Mouse (Mus musculus): ENCODE data around the gene Kcnk13.

The Kcnk13 gene

DNA sequence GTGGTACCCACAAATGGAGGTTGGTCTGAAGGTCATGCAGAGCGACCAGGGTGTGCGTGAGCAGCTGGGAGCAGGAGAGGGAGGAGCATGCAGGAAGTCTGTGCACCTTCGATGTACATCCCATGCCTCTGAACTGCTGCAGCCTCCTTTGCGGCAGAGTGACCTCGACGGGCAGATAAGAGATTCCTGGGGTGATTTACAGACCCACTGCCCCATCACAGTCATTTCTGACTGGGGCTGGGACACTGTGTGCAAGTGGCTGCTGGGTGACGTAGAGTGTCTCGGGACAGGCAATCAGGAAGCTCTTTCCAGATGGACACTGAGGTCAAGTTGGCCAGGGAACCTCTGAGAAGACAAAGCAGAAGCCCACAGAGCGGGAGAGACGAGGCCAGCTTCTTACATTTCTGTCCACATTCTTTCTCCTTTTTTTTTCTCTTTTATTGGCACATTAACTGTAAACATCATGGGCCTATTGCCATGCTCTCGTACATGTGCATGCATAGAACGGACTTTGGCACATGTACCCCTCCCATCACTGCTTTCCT, 59.6 kb downstream of the Kcnk13 start:
- no peak for DNase-seq

DNA sequence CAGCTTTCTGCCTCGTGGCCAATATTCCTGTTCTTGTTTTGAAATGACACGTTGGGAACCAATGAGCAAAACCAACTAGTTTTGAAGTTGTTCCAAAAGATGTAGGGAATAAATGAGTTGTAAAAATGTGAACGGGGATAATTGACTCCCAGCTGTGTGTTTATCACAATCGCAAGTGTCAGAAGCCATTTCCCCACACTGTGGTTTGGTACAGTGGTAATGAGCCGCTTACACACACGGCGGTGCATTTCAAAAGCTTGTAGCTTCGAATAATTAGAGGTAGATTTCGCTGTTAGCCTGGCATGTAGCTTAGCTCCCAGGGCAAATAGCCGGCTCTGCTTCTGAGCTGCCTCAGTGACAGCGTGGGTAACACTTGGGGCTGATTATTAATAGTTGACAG, 61.4 kb downstream of the Kcnk13 start:
- peak; percentile 20 for DNase-seq

DNA sequence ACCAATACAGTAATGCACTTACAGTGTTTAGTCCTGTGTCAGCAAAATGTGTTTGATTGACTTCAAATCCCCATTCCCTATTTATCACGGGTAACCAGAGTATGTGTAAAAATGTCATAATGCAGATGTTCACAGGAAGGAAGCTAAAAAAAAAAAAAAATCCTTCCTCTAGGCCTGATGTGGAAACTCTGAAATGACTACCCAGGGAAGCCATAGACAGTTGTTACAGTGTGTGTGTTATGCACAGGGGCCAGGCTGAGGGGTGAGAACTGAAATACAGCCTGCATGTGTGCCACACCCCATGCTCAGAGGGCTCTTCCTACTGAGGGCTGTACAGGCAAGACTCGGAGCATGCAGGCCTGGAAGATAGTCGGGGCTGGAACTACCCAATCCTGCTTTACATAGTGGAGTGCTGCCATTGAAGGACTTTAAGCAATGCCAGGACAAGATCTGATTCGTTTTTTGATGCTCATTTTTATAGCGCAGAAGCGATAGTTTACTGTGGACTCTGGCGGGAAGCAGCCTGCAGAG, 62.5 kb downstream of the Kcnk13 start:
- no peak for DNase-seq

DNA sequence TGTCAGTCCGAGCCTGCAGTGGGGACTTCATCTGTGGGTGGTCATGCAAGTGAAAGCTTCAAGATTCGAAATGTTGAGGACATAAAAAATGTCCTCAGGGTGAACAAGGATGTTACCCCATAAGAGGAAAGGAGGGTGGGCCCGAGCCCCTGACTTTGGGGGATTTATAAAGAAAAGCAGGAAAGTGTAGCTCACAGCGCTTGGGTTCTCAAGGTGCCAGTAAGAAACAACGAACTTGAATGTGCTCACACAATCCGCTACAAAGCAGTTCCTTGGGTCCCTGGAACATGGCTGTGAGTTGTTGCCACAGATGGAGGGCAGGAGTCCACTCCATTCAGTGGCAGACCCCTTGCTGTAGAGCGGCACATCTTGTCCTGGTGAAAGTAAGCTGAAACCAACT, 63.0 kb downstream of the Kcnk13 start:
- DNase-seq: no peak

DNA sequence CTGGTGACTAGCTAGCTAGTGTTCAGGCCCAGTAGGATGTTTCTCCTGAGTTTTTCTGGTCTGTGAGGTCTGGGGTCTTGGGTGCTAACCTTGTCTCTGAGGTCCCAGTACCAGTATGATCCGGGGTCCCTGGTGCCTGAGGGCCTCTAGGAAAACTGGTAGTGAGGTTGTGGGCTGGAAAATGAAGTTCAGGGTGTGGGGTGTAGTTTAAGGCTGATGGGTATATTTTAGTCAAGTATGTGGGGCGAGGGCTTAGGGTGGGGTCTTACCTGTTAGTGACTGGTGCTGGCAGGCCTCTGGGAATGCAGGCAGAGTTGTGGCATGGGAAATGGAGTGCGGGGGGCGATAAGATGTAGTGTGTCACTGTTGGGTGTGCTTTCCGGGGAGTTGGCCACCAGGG, 67.4 kb downstream of the Kcnk13 start:
- no peak for DNase-seq

DNA sequence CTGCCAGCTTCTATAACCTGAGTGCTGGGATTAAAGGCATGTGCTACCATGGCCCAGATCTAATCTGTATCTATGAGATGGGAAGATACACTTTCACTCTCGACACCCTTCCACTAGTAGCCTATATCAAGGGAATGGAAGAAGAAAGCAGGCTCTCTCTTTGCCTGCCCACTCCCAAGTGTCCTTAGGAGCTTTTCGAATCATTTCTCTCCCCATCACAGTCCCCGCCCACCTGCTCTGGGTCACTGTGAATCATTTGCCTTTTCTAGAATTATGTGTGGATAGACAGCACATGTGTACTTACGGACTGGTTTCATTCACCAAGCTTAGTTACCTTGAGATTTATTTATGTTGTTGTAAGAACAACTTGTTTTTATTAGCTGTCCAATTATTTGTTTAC, 68.2 kb downstream of the Kcnk13 start:
- no peak for DNase-seq

DNA sequence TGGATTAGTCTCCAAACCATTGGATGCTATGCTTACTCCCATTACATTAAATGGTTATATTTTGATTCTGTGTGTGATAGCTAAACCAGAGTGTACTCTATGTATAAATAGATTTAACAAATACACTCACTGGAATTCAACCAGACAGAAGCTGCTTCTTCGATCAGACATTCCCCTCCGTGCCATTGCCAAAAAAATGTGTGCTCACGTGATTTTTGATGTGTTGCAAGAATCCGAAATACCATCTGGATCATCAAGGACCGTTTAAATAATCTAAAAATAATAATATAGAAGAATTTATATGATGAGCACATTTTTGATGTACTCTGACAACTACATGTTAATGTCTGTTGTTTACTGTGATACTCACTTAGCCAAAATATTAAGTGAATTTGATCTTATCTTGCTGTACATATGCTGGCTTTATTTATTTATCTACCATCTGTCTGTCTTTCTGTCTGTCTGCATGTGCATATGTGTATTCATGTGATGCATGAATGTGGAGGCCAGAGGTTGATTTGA, 74.5 kb downstream of the Kcnk13 start:
- DNase-seq: no peak

DNA sequence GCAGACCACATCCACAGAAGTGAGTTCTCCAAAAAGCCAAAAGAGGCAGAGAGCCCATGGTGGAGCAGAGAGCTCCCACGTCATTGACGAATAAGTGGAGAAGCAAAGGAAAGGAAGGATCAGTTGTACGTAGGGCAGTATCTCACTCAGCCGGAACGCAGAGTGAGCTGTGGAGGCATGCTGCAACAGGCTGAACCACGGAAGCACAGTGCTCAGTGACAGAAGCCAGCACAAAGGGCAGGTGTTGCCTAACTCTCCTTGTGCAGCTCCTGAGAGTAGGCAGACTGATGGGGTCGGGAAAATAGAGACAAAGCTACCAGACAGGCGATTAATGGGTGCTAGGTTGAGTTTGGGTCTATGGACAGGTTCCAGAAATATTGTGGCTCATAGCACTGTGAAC, 77.8 kb downstream of the Kcnk13 start:
- no peak for DNase-seq

DNA sequence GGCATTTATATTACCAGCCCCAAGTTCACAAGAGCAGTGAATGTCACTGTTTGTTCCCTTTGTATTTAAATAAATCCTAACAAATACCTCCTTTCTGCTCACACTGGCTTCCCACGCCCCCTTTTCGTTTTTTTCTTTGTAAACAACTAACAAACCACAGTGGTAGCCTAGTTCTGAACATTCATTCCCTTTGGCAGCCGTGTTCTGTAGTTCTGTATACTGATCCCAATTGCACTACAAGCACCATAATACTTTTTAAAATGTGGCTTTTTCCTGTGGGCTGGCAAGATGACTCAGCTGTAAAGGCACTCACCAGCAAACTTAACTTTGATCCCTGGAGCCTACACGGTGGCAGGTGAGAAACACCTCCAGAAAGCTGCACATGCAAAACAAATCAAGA, 80.4 kb downstream of the Kcnk13 start:
- DNase-seq: no peak

DNA sequence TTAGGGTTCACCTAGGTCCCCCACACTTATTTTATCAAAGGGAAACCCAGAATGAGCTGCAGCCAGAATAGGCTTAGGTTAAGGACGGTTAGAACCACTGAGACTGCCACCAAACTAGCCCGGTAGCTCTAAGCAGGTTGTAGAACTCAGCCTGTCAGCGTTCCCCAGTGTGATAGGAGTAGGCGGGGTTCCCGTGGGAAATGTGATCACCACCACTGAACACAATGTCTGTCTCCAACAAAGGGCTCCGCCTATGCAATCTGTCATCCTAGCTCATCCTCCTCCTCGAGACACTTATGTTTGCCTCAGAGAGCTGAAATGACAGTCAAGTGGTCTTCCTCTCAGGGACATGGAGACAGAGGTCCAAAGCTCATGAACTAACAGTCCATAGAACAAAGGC, 86.3 kb downstream of the Kcnk13 start:
- no peak for DNase-seq

DNA sequence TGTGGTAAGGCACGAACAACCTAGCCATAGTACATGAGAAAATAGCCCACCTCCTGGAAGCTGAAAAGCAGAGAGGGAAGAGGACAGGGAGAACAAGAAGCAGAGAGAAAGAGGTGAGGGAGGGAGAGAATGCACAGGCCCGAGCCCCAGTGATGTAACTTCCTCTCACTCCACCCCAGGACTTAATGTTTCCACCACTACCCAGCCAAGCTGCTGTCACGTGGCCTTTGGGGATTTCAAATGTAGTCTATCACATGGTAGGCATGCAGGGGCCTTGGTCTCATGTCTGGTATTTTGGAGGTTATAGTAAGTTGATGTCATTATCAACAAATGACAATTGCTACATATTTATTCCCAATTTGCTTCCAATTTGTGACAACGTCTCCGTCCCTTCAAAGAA, 89.3 kb downstream of the Kcnk13 start:
- no peak for DNase-seq

DNA sequence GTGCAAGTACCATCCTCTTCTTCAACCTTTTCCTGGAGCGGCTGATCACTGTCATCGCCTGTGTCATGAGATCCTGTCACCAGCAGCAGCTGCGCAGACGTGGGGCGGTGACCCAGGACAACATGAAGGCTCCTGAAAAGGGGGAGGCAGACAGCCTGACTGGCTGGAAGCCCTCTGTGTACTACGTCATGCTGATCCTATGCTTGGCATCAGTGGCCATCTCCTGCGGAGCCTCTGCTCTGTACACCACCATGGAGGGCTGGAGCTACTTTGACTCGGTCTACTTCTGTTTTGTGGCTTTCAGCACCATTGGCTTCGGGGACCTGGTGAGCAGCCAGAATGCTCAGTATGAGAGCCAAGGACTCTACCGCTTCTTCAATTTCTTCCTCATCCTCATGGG, 96.8 kb downstream of the Kcnk13 start:
- DNase-seq: no peak

DNA sequence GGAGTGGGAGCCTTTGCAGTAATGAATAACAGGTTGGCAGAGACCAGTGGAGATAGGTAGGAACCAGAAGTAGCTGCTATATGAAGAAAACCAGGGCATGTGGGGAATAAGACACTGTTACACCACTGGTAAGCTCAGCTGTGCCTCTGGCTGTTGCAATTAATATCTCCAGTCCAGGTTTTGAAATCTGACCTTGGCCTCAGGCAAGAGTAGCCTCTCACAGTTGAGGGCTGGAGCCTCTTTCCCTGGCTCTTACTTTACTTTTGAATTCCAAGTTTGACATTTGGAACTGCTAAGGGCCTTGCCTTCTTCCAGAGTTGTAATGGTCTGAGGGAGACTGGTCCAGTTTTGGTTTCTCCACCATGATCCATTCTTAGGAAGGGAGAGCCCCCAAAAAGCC, 97.5 kb downstream of the Kcnk13 start:
- DNase-seq: no peak

DNA sequence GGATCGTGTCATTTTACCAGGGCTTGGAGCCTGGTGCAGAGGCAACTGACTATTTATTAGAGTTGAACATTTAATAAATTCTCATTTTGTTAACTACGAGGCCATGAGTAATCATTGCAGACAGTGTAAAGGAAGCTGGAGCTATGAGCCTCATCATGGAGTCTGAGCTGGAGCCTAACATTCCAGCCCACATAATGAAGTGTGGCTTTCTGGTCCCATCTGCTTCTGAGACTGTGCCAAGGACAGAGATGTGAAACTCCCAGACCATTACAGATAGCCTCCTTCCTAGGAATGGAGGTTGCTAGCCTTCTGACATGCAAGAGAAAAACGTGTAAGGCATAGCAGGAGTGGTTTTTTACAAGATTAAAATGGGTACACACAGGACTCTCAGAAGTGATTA, 98.3 kb downstream of the Kcnk13 start:
- no peak for DNase-seq

DNA sequence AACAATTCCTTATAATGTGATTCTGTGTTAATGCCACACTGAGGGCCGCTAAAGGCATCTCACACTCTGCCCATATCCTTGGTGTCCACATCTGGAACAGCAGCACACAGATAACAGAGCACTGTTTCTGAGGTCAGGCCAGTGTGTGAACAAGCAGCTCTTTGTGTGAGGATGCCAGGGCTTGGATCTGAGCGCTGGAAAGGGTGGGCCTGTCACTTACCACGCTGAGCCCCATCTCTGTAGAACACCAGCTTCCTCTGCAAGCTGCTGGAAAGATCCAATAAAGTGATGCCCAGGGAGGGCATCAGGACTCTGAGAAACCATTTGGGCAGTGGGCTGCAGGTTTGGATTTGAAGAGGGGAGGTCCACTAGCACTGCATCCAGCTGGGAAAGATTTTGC, 100.8 kb downstream of the Kcnk13 start:
- no peak for DNase-seq

DNA sequence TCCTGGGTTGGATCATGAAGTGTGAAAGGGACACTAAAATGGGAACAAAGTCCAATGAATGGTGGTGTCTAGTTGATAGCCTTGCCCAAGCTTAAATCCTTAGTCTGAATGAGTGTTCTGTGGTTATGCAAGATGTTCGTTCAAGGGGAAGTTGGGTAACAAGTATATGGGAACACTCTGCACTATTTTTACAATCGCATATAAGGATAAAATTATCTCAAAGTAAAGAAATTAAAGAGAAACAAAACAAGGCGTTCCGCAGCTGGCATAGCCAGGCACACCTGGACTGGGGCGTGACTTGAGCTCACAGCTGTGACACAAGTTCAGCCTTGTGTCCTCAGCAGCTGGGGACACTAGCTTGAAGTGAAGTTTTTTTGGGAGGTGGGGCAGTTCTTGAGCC, 103.2 kb downstream of the Kcnk13 start:
- DNase-seq: no peak

DNA sequence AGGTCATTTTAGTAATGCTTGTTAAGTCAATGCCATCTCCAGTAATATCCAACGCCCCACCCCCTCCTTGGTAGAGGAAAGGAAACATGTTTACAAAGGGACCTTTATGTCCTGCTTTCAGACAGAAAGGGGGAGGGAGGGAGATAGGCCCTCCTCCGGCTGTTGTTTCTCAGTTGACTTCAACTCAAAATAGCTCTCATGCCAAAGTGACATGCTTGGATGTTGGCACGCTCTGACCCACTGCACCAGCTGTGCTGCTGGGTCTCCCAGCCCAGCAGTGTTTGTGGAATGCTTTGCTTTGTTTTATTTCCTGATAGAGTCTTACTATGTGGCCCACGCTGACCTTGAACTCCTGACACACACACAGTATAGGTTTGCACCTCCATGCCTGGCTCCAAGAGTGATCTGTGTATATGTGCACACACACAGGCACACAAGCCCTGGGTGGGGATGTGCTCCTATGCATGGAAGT, 108.9 kb downstream of the Kcnk13 start:
- peak; percentile 64 for DNase-seq

DNA sequence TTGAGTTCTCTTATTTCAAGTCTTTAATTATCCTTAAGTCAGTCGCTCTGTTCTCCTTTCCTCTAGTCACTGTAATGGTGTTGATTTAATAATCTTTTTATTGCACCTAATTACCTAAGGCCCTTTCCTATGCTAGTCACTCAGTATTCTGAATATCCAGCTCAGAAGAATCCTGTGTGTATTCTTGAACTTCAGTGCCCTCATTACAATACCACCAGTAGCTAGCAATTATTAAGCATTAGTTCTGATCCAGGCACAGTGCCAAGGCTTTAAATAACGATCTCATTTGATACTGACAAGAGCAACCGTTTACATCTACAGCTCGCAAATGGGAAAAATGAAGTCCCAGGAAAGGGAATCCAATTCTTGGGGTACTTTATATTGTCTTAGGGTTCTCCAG, 111.4 kb downstream of the Kcnk13 start:
- DNase-seq: peak; percentile 80

DNA sequence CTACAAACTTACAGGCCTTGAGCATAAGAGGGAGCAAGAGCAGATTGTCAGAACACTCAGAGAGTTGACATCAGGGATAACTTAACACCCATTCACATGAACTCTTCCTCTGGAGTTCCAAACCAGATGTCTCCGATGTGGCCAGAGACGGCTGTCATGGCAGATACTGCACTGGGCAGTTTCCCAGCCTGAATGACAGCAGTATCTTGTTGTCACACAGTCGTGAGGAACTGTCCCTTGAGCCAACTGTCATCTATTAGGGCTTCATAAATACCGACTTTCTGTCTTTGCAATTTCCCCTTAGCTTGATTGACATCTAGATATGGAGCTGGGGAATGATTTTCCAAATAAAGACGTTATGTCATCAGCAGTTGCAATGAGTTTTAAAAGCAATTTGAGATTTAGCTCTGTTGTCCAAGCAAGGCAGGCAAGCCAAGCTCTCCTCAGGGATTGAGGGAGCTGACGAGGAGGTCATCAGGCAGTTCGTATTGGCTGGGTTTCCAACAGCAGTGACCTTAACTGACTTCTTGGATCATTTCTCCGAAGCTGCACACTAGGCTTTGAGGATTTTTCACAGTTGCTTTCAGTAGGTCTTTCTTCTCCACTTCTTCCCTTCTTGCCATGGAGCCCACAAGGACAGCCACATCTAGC, 115.5 kb downstream of the Kcnk13 start:
- DNase-seq: no peak

DNA sequence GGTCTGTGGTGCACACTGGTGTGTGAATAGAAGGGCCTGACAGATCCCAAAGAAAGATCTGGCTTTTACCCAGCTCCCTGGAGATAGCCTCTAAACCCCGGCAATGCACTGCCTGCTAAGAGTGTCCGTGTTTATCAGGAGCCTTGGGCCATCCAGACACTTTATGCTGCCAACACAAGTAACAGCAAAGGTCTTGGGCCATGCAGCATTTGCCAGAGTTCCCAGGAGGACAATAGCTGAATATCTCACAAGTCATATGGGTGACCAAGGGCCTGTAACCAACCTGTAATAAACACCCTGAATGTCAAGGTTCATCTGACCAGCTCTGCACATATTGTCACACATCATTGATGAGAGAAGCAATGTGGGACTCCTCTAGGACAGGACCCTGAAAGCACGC, 123.7 kb downstream of the Kcnk13 start:
- DNase-seq: no peak

DNA sequence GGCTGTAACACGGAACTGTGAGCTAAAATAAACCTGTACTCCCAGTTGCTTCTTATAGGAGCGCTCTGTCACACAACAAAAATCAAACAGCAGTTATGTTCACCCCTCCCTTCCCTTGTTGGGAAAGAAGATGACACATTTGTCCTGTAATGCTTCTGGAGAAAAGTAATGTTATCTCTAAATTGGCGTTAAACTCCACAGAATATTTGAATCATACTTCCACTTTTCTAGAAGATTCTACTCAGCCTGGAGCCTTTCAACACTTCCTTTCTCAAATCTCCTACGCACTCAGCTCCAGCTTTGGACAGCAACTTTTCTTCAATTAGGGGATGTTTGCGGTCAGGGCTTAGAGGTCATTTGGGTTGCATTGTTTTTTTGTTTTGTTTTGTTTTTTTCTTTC, 125.0 kb downstream of the Kcnk13 start:
- DNase-seq: no peak

DNA sequence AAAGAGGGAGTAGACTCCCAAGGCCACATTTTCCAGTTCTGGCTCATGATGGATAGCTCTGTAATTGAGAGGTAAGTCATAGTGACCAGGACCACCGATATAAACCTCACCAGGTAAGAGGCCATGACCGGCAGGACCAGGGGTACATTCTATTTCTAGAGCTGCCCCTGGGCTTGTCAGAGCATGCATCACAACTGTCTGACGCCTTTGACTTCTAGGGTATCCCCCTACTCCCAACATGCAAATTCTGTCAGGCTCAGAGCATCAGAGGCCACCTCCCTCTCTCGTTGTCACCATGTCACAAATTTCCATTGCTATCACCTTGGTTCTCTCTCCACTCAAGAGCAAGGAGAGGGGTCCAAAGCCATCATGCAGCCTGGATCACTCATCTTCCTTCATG, 126.5 kb downstream of the Kcnk13 start:
- no peak for DNase-seq

DNA sequence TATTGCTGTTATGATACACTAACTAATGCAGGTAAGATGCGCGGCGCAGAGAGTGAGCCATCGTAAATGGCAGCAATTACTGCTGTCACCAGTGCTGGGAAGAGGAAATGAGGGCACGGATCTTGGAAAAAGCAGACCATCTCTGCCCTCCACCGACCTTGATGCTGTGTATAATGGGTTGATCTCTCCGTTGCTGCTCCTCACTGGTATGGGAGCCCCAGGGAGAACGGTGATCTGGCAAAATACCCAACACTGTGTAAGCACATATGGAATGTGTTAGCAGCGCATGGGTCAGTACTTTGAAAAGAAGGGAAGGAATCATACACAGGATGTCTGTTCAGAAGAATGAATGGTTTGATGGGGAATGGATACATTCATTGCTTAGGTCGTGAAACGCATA, 128.7 kb downstream of the Kcnk13 start:
- no peak for DNase-seq

DNA sequence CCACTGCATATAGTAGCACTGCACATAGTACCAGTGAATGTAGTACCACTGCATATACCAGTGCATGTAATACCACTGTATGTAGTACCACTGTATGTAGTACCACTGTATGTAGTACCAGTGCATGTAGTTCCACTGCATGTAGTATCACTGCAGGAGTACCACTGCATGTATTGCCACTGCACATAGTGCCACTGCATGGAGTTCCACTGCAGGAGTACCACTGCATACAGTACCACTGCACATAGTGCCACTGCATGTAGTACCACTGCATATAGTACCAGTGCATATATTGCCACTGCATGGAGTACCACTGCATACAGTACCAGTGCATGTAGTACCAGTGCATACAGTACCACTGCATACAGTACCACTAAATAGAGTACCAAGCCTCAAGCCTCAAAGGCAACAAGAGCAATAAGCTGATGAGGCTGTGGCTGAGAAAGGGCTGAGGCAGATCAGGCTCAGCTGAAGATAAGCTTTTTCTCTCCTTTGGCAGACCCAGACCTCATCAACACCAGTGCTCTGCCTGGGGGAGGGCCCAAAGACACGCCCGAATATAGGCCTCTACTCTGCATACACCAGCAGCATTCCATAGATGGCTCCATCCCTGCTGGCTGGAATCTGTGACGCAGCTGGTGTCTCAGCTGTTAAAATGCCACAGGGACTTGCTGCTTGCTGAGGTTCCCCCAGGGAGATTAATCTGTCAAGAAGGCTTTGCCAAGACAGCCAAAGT, 135.8 kb downstream of the Kcnk13 start:
- peak; percentile 35 for DNase-seq
